Mouse (Mus musculus) cerebellum, adult 8-10 months (tissue): ENCODE data around the gene Map6.
A peak's percentile ranks its signal among the peaks of the same experiment; 100 is the strongest.

Experiments
- DNase-seq: peaks from one replicate; pipeline ENCODE4 v3.0.0; 2022

Gene Map6

GRCm38 (mm10) chr7:99267251-99267896 is at the start of gene Map6:
Map6 (plus strand) TSS chr7:99267447.
- peak; percentile 69 for DNase-seq

GRCm38 (mm10) chr7:99224225-99224624 is 43.0 kb upstream of the Map6 start:
- DNase-seq = no peak

GRCm38 (mm10) chr7:99224648-99225190 is 42.5 kb upstream of the Map6 start:
- no peak for DNase-seq

- DNase-seq = no peak
Measured at GRCm38 (mm10) chr7:99225421-99225820, 41.8 kb upstream of the Map6 start.

GRCm38 (mm10) chr7:99226662-99227061 is 40.6 kb upstream of the Map6 start:
- no peak for DNase-seq

GRCm38 (mm10) chr7:99227267-99227666 is 40.0 kb upstream of the Map6 start:
- no peak for DNase-seq

- DNase-seq = no peak
Measured at GRCm38 (mm10) chr7:99228825-99229224, 38.4 kb upstream of the Map6 start.

- no peak for DNase-seq
Measured at GRCm38 (mm10) chr7:99229411-99229810, 37.8 kb upstream of the Map6 start.

- DNase-seq = no peak
Measured at GRCm38 (mm10) chr7:99230061-99230747, 37.0 kb upstream of the Map6 start.

GRCm38 (mm10) chr7:99232571-99232970 is 34.7 kb upstream of the Map6 start:
- no peak for DNase-seq

GRCm38 (mm10) chr7:99234916-99235315 is 32.3 kb upstream of the Map6 start:
- no peak for DNase-seq

- DNase-seq = no peak
Measured at GRCm38 (mm10) chr7:99235657-99236056, 31.6 kb upstream of the Map6 start.

- no peak for DNase-seq
Measured at GRCm38 (mm10) chr7:99236888-99237660, 30.2 kb upstream of the Map6 start.

GRCm38 (mm10) chr7:99238417-99238816 is 28.8 kb upstream of the Map6 start, which contains the start of gene Mogat2:
Mogat2 (minus strand) TSS chr7:99238619.
- DNase-seq = no peak

GRCm38 (mm10) chr7:99242097-99242496 is 25.1 kb upstream of the Map6 start:
- DNase-seq = no peak

GRCm38 (mm10) chr7:99248157-99248742 is 19.0 kb upstream of the Map6 start:
- DNase-seq = no peak

- DNase-seq = no peak
Measured at GRCm38 (mm10) chr7:99248906-99249581, 18.2 kb upstream of the Map6 start.

GRCm38 (mm10) chr7:99249582-99249911 is 17.7 kb upstream of the Map6 start:
- peak; percentile 48 for DNase-seq

GRCm38 (mm10) chr7:99250386-99250785 is 16.9 kb upstream of the Map6 start:
- no peak for DNase-seq

GRCm38 (mm10) chr7:99255006-99255405 is 12.2 kb upstream of the Map6 start:
- DNase-seq = no peak

GRCm38 (mm10) chr7:99261900-99262299 is 5.3 kb upstream of the Map6 start:
- no peak for DNase-seq

- no peak for DNase-seq
Measured at GRCm38 (mm10) chr7:99263509-99263908, 3.7 kb upstream of the Map6 start.

- no peak for DNase-seq
Measured at GRCm38 (mm10) chr7:99264597-99264996, 2.6 kb upstream of the Map6 start.
